Mouse (Mus musculus): ENCODE measurements around the gene Cbx4. TPM values are rescaled to one million over a fixed set of nuclear protein-coding genes. Genes with fewer than 3 reads are reported as not detected.
"Not testable (repeated sequence)": the region's sequence is repeated elsewhere in the genome, so short reads cannot be mapped to it uniquely, and the experiment has no call there.

Gene Cbx4
- polyA plus RNA-seq, 2 experiments = 11.4 to 24.3 TPM

DNA sequence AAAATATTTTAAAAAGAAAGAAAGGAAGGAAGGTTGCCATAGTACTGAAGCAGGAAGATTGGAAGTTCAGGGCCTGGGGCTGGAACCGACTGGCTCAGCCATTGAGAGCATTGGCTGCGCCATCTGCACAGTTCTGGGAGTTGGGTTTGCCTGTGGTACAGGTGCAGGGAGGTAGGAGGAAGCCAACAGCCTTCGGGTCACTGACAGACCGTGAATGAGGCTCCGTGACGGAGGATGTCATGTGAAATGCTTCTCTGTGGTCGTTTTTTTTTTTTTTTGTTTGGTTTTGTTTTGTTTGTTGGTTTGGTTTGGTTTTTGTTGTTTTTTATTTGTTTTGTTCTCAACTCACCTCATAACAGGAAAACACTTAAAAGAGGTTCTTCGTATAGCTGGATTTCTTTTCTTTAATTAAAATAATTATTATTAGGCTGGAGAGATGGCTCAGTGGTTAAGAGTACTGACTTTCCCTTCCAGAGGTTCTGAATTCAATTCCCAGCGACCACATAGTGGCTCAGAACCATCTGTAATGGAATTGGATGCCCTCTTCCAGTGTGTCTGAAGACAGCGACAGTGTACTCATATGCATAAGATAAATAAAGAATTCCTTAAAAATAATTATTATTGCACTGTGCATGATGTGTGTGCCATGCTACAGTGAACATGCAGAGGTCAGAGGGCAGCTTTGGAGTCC, 22.7 kb upstream of the Cbx4 start:
- ATAC-seq (ENCODE audit: low FRiP score, low read depth) (no peak), DNase-seq (ENCODE audit: low spot score) (no peak)
- no peaks in the 10 kb centered on the region for H3K36me3 ChIP-seq (ENCODE audit: control insufficient read depth, insufficient read depth, low read length)
- H3K27ac ChIP-seq (replicated peaks; ENCODE audit: low read depth, low read length) = no peak overlapping the region
- H3K9me3 ChIP-seq (ENCODE audit: control insufficient read depth, low read length) = no peaks in the 10 kb centered on the region
- H3K27me3 ChIP-seq (ENCODE audit: control insufficient read depth, insufficient read depth, low read length) = no peaks in the 10 kb centered on the region
- H3K4me1 ChIP-seq (ENCODE audit: control insufficient read depth, insufficient read depth, low read length) = peaks cover 3% of the 10 kb centered on the region; the same call in 1 of the 2 replicates
- no peak overlapping the region for H3K9ac ChIP-seq (ENCODE audit: low read depth, low read length, severe bottlenecking)
- H3K4me3 ChIP-seq (replicated peaks; ENCODE audit: low read length) = no peak overlapping the region
- no peak for TF ChIP-seq POLR2A (IDR thresholded peaks at IDR 0.05; ENCODE audit: borderline replicate concordance, extremely low read depth, insufficient read depth, insufficient read length)
- 71% methylated on average over 10 of the region's 10 CpGs for WGBS
- no peak overlapping the region for H3K4me2 ChIP-seq (replicated peaks; ENCODE audit: low read depth, low read length, severe bottlenecking)

DNA sequence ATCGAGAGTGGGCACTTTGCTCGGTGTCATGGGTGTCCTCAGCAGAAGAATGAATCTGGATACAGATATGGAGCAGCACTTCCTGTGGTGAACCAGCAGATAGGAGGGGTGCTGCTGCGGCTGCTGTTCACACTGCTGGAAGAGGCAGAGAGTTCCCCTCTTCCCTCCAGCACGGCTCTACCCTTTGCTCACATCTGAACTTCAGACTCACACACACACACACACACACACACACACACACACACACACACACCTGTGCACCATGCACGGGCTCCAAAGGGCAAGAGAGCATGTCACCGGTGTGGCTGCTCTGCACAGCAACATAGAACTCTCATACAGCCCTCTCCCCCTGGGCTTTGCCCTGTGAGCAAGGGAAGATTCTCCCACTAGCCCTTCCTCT, 20.3 kb upstream of the Cbx4 start:
- Histone ChIP-seq H3K4me1 (ENCODE audit: control insufficient read depth, insufficient read depth, low read length) (peaks cover 3% of the 10 kb centered on the region; the same call in 1 of the 2 replicates), H3K9me3 (ENCODE audit: control insufficient read depth, low read length) (no peaks in the 10 kb centered on the region), H3K27ac (replicated peaks; ENCODE audit: low read depth, low read length) (no peak overlapping the region), H3K36me3 (ENCODE audit: control insufficient read depth, insufficient read depth, low read length) (no peaks in the 10 kb centered on the region), H3K4me3 (replicated peaks; ENCODE audit: low read length) (no peak overlapping the region), H3K4me2 (replicated peaks; ENCODE audit: low read depth, low read length, severe bottlenecking) (no peak overlapping the region), H3K9ac (ENCODE audit: low read depth, low read length, severe bottlenecking) (no peak overlapping the region), H3K27me3 (ENCODE audit: control insufficient read depth, insufficient read depth, low read length) (no peaks in the 10 kb centered on the region)
- TF ChIP-seq POLR2A (IDR thresholded peaks at IDR 0.05; ENCODE audit: borderline replicate concordance, extremely low read depth, insufficient read depth, insufficient read length) = no peak
- ATAC-seq (ENCODE audit: low FRiP score, low read depth) (no peak), DNase-seq (ENCODE audit: low spot score) (no peak)
- WGBS = 58% methylated on average over 6 of the region's 6 CpGs

- H3K4me3 ChIP-seq (replicated peaks; ENCODE audit: low read length) = no peak overlapping the region
- peaks cover 3% of the 10 kb centered on the region; the same call in 1 of the 2 replicates for H3K4me1 ChIP-seq (ENCODE audit: control insufficient read depth, insufficient read depth, low read length)
- H3K4me2 ChIP-seq (replicated peaks; ENCODE audit: low read depth, low read length, severe bottlenecking) = no peak overlapping the region
- no peak overlapping the region for H3K27ac ChIP-seq (replicated peaks; ENCODE audit: low read depth, low read length)
- H3K9ac ChIP-seq (ENCODE audit: low read depth, low read length, severe bottlenecking) = no peak overlapping the region
- ATAC-seq (ENCODE audit: low FRiP score, low read depth) (no peak), DNase-seq (ENCODE audit: low spot score) (no peak)
- no peaks in the 10 kb centered on the region for H3K36me3 ChIP-seq (ENCODE audit: control insufficient read depth, insufficient read depth, low read length)
- TF ChIP-seq POLR2A (IDR thresholded peaks at IDR 0.05; ENCODE audit: borderline replicate concordance, extremely low read depth, insufficient read depth, insufficient read length) = no peak
- H3K27me3 ChIP-seq (ENCODE audit: control insufficient read depth, insufficient read depth, low read length) = no peaks in the 10 kb centered on the region
- WGBS = 28% methylated on average over 8 of the region's 8 CpGs
- H3K9me3 ChIP-seq (ENCODE audit: control insufficient read depth, low read length) = no peaks in the 10 kb centered on the region
Observed at GRCm38 (mm10) chr11:119105748-119106147, 19.7 kb upstream of the Cbx4 start.

- no peaks in the 10 kb centered on the region for H3K27me3 ChIP-seq (ENCODE audit: control insufficient read depth, insufficient read depth, low read length)
- no peak overlapping the region for H3K4me3 ChIP-seq (replicated peaks; ENCODE audit: low read length)
- H3K4me2 ChIP-seq (replicated peaks; ENCODE audit: low read depth, low read length, severe bottlenecking) = no peak overlapping the region
- H3K27ac ChIP-seq (replicated peaks; ENCODE audit: low read depth, low read length) = no peak overlapping the region
- peaks cover 3% of the 10 kb centered on the region; the same call in 1 of the 2 replicates for H3K4me1 ChIP-seq (ENCODE audit: control insufficient read depth, insufficient read depth, low read length)
- DNase-seq (ENCODE audit: low spot score) (no peak), ATAC-seq (ENCODE audit: low FRiP score, low read depth) (no peak)
- no peaks in the 10 kb centered on the region for H3K36me3 ChIP-seq (ENCODE audit: control insufficient read depth, insufficient read depth, low read length)
- no peaks in the 10 kb centered on the region for H3K9me3 ChIP-seq (ENCODE audit: control insufficient read depth, low read length)
- 53% methylated on average over 7 of the region's 7 CpGs for WGBS
- H3K9ac ChIP-seq (ENCODE audit: low read depth, low read length, severe bottlenecking) = no peak overlapping the region
- TF ChIP-seq POLR2A (IDR thresholded peaks at IDR 0.05; ENCODE audit: borderline replicate concordance, extremely low read depth, insufficient read depth, insufficient read length) = no peak
Observed at GRCm38 (mm10) chr11:119105071-119105609, 19.1 kb upstream of the Cbx4 start.

DNA sequence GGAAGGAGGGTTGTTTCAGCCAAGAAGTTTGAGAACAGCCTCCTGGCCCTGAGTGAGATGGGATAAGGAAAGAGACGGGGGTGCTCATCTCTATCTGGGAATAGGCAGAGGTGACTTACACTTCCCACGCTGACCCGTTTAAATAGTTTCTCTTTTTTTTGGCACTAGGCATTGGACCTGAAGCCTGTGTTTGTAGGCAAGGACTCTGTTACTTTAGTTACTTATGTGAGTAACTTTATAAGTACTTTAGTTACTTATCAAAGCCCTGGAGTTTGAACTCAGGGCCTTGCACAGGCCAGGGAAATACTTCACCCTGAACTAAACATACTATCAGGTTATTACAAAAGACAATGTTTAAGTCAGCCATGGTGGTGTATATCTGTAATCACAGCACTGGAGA, 18.0 kb upstream of the Cbx4 start:
- no peaks in the 10 kb centered on the region for H3K9me3 ChIP-seq (ENCODE audit: control insufficient read depth, low read length)

DNA sequence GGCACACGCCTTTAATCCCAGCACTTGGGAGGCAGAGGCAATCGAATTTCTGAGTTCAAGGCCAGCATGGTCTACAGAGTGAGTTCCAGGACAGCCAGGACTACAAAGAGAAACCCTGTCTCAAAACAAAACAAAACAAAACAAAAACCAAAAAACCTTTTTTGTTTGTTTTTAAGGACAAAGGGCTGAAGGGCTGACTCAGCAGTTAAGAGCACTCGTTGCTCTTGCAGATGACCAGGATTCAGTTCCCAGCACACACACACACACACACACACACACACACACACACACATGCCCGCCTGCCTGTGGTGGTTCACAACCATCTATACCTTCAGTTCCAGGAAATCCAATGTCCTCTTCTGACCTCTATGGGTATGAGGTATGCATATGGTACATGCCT, 14.3 kb upstream of the Cbx4 start:
- H3K9ac ChIP-seq (ENCODE audit: low read depth, low read length, severe bottlenecking); H3K27ac ChIP-seq (replicated peaks; ENCODE audit: low read depth, low read length); H3K4me2 ChIP-seq (replicated peaks; ENCODE audit: low read depth, low read length, severe bottlenecking); ATAC-seq (ENCODE audit: low FRiP score, low read depth); H3K9me3 ChIP-seq (ENCODE audit: control insufficient read depth, low read length); DNase-seq (ENCODE audit: low spot score); H3K36me3 ChIP-seq (ENCODE audit: control insufficient read depth, insufficient read depth, low read length); H3K4me1 ChIP-seq (ENCODE audit: control insufficient read depth, insufficient read depth, low read length); H3K4me3 ChIP-seq (replicated peaks; ENCODE audit: low read length); H3K27me3 ChIP-seq (ENCODE audit: control insufficient read depth, insufficient read depth, low read length): not testable (repeated sequence)
- 69% methylated on average over 4 of the region's 4 CpGs for WGBS

More for the DNA sequence above, 18.0 kb upstream of the Cbx4 start:
- ATAC-seq (ENCODE audit: low FRiP score, low read depth) = no peak
- Histone ChIP-seq H3K9ac (ENCODE audit: low read depth, low read length, severe bottlenecking) (no peak overlapping the region), H3K4me1 (ENCODE audit: control insufficient read depth, insufficient read depth, low read length) (peaks cover 3% of the 10 kb centered on the region; the same call in 1 of the 2 replicates), H3K4me2 (replicated peaks; ENCODE audit: low read depth, low read length, severe bottlenecking) (no peak overlapping the region), H3K27me3 (ENCODE audit: control insufficient read depth, insufficient read depth, low read length) (no peaks in the 10 kb centered on the region), H3K4me3 (replicated peaks; ENCODE audit: low read length) (no peak overlapping the region), H3K36me3 (ENCODE audit: control insufficient read depth, insufficient read depth, low read length) (no peaks in the 10 kb centered on the region), H3K27ac (replicated peaks; ENCODE audit: low read depth, low read length) (no peak overlapping the region)
- TF ChIP-seq POLR2A (IDR thresholded peaks at IDR 0.05; ENCODE audit: borderline replicate concordance, extremely low read depth, insufficient read depth, insufficient read length) = no peak
- WGBS = 86% methylated on average over 3 of the region's 3 CpGs
- DNase-seq (ENCODE audit: low spot score) = no peak
